Mouse (Mus musculus): ENCODE data around the gene Rbpj. TPM values are rescaled to one million over a fixed set of nuclear protein-coding genes. Genes with fewer than 3 reads are reported as not detected.

Gene Rbpj
- total and polyA plus RNA-seq, 3 experiments, result 40.5 to 62.8 (median 61.3) TPM

DNA sequence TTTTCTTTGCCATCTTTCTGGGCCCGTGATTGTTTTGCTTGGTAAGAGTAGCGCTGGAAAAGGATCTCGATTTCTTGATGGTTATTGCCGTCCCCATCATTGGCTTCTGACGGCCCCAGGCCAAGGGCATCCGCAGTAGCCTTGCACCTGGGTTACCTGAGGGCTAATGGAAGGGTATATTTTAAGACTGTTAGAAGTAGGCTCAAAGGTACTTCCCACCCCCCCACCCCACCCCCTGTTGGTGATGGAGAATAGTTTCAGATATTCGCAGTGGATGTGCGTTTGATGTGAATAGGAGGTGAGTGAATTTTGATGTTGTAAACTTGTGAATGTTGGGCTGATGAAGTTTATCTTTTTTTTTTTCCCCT lies 125.7 kb downstream of the Rbpj start:
- H3K27ac ChIP-seq (ENCODE audit: insufficient read depth, low read depth), result peak overlapping the region; percentile 83
- H3K9ac ChIP-seq (ENCODE audit: insufficient read depth, low read depth), result peak overlapping the region; percentile 95
- peak overlapping the region; percentile 57 to 93 (median 86) for H3K4me3 ChIP-seq (replicated peaks in 1 of 3; ENCODE audit: low read depth in 2 of 3, low read length in 2 of 3, poor library complexity in 1 of 3)
- TF ChIP-seq CHD1 (IDR thresholded peaks at IDR 0.05; ENCODE audit: low read depth, low read length) (peak; percentile 41; the same call in 1 of the 2 replicates), ZKSCAN1 (IDR thresholded peaks at IDR 0.05; ENCODE audit: borderline replicate concordance, low read depth, low read length) (no peak)
- H3K27me3 ChIP-seq (replicated peaks), result no peaks in the 10 kb centered on the region
- DNase-seq (ENCODE audit: extremely low read depth), result no peak
- in situ Hi-C loops (cut with MboI; ENCODE audit: low pct_ligation_motif_present, low pct_unique_long_range_greater_than_20kb, low sequenced_read_pairs) (loop anchor here (5.0 to 10.0 kb wide), 4 partner anchors 44 to 234 kb away; no protein-coding TSS in a partner anchor), dilution Hi-C loops (cut with MboI; ENCODE audit: extremely low pct_ligation_motif_present, extremely low pct_unique_long_range_greater_than_20kb, low sequenced_read_pairs) (no loop called here)
- no peaks in the 10 kb centered on the region for H3K36me3 ChIP-seq (replicated peaks in 1 of 2; ENCODE audit: control insufficient read depth in 1 of 2, insufficient read depth in 1 of 2, low read length in 1 of 2)
- H3K4me1 ChIP-seq (ENCODE audit: control insufficient read depth in 1 of 2, insufficient read depth in 2 of 2), result peaks cover 4 to 44% of the 10 kb centered on the region in 2 experiments; a peak in 3 of 4 replicates
- H3K4me2 ChIP-seq (ENCODE audit: insufficient read depth, low read depth, poor library complexity, severe bottlenecking), result peak overlapping the region; percentile 82
- H3K79me2 ChIP-seq (replicated peaks; ENCODE audit: control insufficient read depth, extremely low read depth, insufficient read depth, poor library complexity, severe bottlenecking), result peaks cover 51% of the 10 kb centered on the region
- no peaks in the 10 kb centered on the region for H3K9me3 ChIP-seq (replicated peaks; ENCODE audit: low read length)

DNA sequence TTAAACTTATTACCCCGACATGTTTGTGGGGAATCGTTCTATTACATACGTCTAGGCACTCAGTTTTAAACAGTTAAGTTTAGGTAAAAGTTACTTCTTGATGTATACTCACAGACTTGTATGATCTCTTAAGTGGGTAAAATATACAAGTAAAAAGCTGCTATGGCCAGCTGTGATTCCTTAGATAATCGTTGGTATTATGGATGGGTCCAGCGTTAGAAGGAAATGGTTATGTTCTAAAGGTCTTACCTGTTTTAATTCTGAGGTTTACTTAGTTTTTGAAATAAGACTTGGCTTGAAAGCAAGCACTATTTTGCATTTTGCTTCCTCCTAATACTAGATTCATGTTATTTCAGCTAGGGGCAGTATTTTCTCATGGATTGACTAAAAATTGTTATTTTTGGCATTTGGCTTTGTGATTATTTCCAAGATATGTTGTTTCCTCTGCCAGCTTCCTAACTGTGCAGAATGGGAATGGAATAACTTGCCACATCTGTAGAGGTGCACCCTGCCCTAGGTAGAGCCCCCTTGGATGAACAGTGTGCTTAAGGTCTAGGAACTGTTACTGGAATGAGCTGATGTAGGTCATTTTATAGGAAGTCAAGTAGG lies 127.2 kb downstream of the Rbpj start:
- H3K4me1 ChIP-seq (ENCODE audit: control insufficient read depth in 1 of 2, insufficient read depth in 2 of 2), result peaks cover 2 to 43% of the 10 kb centered on the region in 2 experiments; a peak in 3 of 4 replicates
- dilution Hi-C loops (cut with MboI; ENCODE audit: extremely low pct_ligation_motif_present, extremely low pct_unique_long_range_greater_than_20kb, low sequenced_read_pairs), result no loop called here
- H3K4me3 ChIP-seq (replicated peaks in 1 of 3; ENCODE audit: low read depth in 2 of 3, low read length in 2 of 3, poor library complexity in 1 of 3), result peak overlapping the region; percentile 52 to 93 (median 57)

DNA sequence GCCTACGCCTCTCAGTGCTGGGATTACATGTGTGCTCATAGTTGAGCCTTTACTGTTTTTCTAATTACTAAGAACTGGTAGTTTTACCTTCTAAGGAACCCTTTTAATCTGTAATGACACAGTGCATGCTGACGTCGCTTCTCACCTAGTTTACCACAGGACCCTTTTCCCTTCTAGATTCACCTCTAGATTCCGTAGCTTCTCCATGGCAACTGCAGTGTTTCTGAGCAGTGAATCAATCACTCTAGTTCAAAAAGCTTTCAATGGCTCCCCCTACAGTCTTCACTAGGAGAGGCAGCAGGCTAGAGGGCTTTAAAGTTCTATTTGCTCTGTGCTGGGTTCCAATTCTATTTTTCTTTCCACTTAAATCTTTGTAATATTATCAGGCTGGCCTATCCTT lies 128.3 kb downstream of the Rbpj start:
- H3K4me1 ChIP-seq (ENCODE audit: control insufficient read depth in 1 of 2, insufficient read depth in 2 of 2), result peaks cover 0 to 46% of the 10 kb centered on the region in 2 experiments; a peak in 3 of 4 replicates
- in situ Hi-C loops (cut with MboI; ENCODE audit: low pct_ligation_motif_present, low pct_unique_long_range_greater_than_20kb, low sequenced_read_pairs) (loop anchor here (5.0 to 10.0 kb wide), 4 partner anchors 47 to 237 kb away; no protein-coding TSS in a partner anchor), dilution Hi-C loops (cut with MboI; ENCODE audit: extremely low pct_ligation_motif_present, extremely low pct_unique_long_range_greater_than_20kb, low sequenced_read_pairs) (no loop called here)
- H3K4me3 ChIP-seq (replicated peaks in 1 of 3; ENCODE audit: low read depth in 2 of 3, low read length in 2 of 3, poor library complexity in 1 of 3), result peak overlapping the region; percentile 19 to 57 (median 25)
- peaks cover 0 to 2% of the 10 kb centered on the region in 2 experiments for H3K36me3 ChIP-seq (replicated peaks in 1 of 2; ENCODE audit: control insufficient read depth in 1 of 2, insufficient read depth in 1 of 2, low read length in 1 of 2)
- peak; percentile 88 for DNase-seq (ENCODE audit: extremely low read depth)
- peaks cover 71% of the 10 kb centered on the region for H3K79me2 ChIP-seq (replicated peaks; ENCODE audit: control insufficient read depth, extremely low read depth, insufficient read depth, poor library complexity, severe bottlenecking)
- H3K27me3 ChIP-seq (replicated peaks), result no peaks in the 10 kb centered on the region
- peak overlapping the region; percentile 32; the same call in 1 of the 2 replicates for H3K27ac ChIP-seq (ENCODE audit: insufficient read depth, low read depth)
- peak overlapping the region; percentile 83 for H3K4me2 ChIP-seq (ENCODE audit: insufficient read depth, low read depth, poor library complexity, severe bottlenecking)
- TF ChIP-seq MAZ (IDR thresholded peaks at IDR 0.05; ENCODE audit: low read depth, low read length) (no peak), IRF4 (IDR thresholded peaks at IDR 0.05; ENCODE audit: low read depth, low read length) (peak; percentile 16; the same call in 1 of the 2 replicates), MXI1 (IDR thresholded peaks at IDR 0.05; ENCODE audit: low read depth, low read length) (0 out of 2 replicates have a peak, but pooled peaks have one; percentile 55), RAD21 (IDR thresholded peaks at IDR 0.05; ENCODE audit: low read depth, low read length) (peak; percentile 93), SIN3A (IDR thresholded peaks at IDR 0.05; ENCODE audit: low read length) (peak; percentile 78), CTCF (conservative IDR thresholded peaks at IDR 0.05 in 1 of 2, IDR thresholded peaks at IDR 0.05 in 1 of 2; ENCODE audit: low read depth in 2 of 2, low read length in 2 of 2) (peak; percentile 65 to 84; a peak in 3 of 4 replicates), SMC3 (IDR thresholded peaks at IDR 0.05; ENCODE audit: low read depth, low read length) (peak; percentile 87), USF1 (IDR thresholded peaks at IDR 0.05; ENCODE audit: low read depth, low read length) (no peak), ETS1 (conservative IDR thresholded peaks at IDR 0.05; ENCODE audit: low read depth, low read length) (peak; percentile 23; the same call in 1 of the 2 replicates)
- no peaks in the 10 kb centered on the region for H3K9me3 ChIP-seq (replicated peaks; ENCODE audit: low read length)
- H3K9ac ChIP-seq (ENCODE audit: insufficient read depth, low read depth), result peak overlapping the region; percentile 21; the same call in 1 of the 2 replicates

More for the DNA sequence above, 127.2 kb downstream of the Rbpj start:
- H3K79me2 ChIP-seq (replicated peaks; ENCODE audit: control insufficient read depth, extremely low read depth, insufficient read depth, poor library complexity, severe bottlenecking), result peaks cover 64% of the 10 kb centered on the region
- no peaks in the 10 kb centered on the region for H3K9me3 ChIP-seq (replicated peaks; ENCODE audit: low read length)
- in situ Hi-C loops (cut with MboI; ENCODE audit: low pct_ligation_motif_present, low pct_unique_long_range_greater_than_20kb, low sequenced_read_pairs), result loop anchor here (5.0 to 10.0 kb wide), 4 partner anchors 46 to 236 kb away; no protein-coding TSS in a partner anchor
- H3K36me3 ChIP-seq (replicated peaks in 1 of 2; ENCODE audit: control insufficient read depth in 1 of 2, insufficient read depth in 1 of 2, low read length in 1 of 2), result peaks cover 0 to 2% of the 10 kb centered on the region in 2 experiments
- H3K9ac ChIP-seq (ENCODE audit: insufficient read depth, low read depth), result peak overlapping the region; percentile 95
- DNase-seq (ENCODE audit: extremely low read depth), result no peak
- H3K27me3 ChIP-seq (replicated peaks), result no peaks in the 10 kb centered on the region
- H3K27ac ChIP-seq (ENCODE audit: insufficient read depth, low read depth), result peak overlapping the region; percentile 46; the same call in 1 of the 2 replicates
- H3K4me2 ChIP-seq (ENCODE audit: insufficient read depth, low read depth, poor library complexity, severe bottlenecking), result peak overlapping the region; percentile 76; the same call in 1 of the 2 replicates
- TF ChIP-seq TBP (conservative IDR thresholded peaks at IDR 0.05; ENCODE audit: low read depth, low read length) (no peak), MEF2A (IDR thresholded peaks at IDR 0.05; ENCODE audit: borderline replicate concordance, low read depth, low read length) (peak; percentile 68; the same call in 1 of the 2 replicates), SIN3A (IDR thresholded peaks at IDR 0.05; ENCODE audit: low read length) (peak; percentile 63), POLR2AphosphoS2 (IDR thresholded peaks at IDR 0.05; ENCODE audit: low read depth, low read length) (no peak), CHD1 (IDR thresholded peaks at IDR 0.05; ENCODE audit: low read depth, low read length) (peak; percentile 80; the same call in 1 of the 2 replicates)
